Mouse (Mus musculus) megakaryocyte-erythroid progenitor cell, adult 5-6 weeks (primary cell): ENCODE data around the gene Cfap97d1. TPM values are rescaled to one million over a fixed set of nuclear protein-coding genes. Genes with fewer than 3 reads are reported as not detected.
A peak's percentile ranks its signal among the peaks of the same experiment; 100 is the strongest.

Experiments
- ATAC-seq: replicated peaks from 2 replicates; pipeline ENCODE4 v1.8.0; 2016; ENCODE audit warnings: mild to moderate bottlenecking, inconsistent platforms; ENCODE audit not compliant: severe bottlenecking, poor library complexity, low FRiP score, low TSS enrichment
- total RNA-seq, 2 experiments: library from RNA; stranded (forward) in 1 of 2; stranded (reverse) in 1 of 2; fragments of 200-1000, 215-1000 nt in 1 of 2; fragments of >200 nt in 1 of 2; fragmentation: Nextera tagmentation in 1 of 2; gene quantifications; 2 replicates each; pipeline ENCODE4 v1.2.3; 2014 to 2017

Cfap97d1 gene
- total RNA-seq, 2 experiments from 2014 or later = not detected

- no peak for ATAC-seq
Measured at GRCm38 (mm10) chr11:102004251-102004650, 20.2 kb downstream of the Cfap97d1 start.

DNA sequence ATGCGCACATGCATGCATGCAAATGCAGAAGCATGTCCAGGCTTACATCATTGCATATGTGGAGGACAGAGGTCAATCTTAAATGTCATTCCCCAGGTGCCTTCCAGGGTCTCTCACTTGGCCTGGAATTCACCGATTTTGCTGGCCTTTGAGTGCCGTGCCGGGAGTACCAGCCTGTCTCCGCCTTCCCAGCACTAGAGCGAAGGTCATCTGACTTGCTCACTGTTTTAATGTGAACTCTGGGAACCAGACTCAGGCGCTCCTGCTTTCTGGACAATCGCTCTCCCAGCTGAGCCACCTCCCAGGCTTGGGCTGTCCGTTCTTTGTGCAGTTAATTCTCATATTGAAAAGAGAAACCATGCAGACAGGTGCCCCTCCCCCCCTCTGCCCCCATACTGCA lies 22.2 kb downstream of the Cfap97d1 start:
- no peak for ATAC-seq

- no peak for ATAC-seq
Measured at GRCm38 (mm10) chr11:102006688-102007087, 22.6 kb downstream of the Cfap97d1 start.

DNA sequence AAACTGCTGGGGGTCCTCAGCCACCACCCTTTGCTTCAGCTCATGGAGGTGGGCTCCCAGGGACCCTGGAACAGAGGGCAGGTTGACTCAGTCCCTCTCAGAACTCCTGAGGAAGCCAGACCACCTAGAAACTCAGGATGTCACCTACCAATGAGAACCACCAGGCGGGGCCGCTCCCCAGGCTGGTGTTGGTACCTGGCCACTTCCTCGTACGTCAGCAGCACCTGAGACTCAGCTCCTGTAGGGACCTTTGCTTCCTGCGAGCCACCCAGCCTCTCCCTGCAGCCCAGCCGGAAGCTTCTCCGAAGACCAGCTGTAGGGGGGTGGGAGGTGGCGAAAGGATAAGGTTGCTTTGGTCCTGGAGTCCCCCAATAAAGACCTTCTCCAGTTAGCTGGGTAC lies 24.3 kb downstream of the Cfap97d1 start:
- ATAC-seq = no peak

GRCm38 (mm10) chr11:102008954-102009637 lies 25.0 kb downstream of the Cfap97d1 start:
- no peak for ATAC-seq

- ATAC-seq = no peak
Measured at GRCm38 (mm10) chr11:102010140-102010539, 26.1 kb downstream of the Cfap97d1 start.

DNA sequence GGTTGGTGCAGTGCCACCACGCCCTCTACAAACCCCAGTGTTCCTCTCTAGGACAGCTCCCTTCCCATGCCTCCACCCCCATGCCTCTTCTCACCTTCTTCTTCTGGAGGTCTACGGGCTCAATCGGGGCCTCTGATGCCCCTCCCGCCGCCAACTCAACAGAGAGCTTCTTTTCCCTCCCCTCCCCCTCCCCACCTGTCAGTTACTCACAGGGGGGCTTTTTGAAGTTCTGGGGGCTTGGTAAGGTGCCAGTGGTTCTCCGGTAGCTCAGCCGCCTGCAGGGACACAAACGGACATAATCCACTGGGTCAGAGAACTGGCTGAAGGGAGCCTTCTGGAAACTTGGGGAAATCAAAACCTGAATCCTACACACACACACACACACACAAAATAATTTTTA lies 27.4 kb downstream of the Cfap97d1 start:
- ATAC-seq = no peak

- ATAC-seq = 0 out of 2 replicates have a peak, but pooled peaks have one; percentile 16
Measured at GRCm38 (mm10) chr11:102013201-102013600, 29.1 kb downstream of the Cfap97d1 start.

DNA sequence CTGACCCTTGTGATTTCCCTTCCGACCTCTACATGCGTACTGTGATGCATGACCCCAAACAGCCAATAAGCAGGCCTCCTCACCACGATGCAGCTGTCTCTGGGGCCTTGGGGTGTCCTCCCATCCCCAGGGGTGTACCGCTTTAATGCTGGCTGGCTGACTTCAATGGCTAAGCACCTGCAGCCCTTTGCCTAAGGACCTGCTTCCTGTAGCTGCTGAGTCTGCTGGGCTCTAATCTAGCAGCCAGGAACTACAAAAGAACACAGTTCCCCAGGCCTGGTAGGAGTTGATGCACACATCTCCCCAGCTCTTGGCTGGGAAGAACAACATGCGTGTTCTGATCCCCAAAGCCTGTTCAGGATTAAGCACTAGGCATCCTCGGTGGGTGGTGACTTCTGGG lies 31.4 kb downstream of the Cfap97d1 start:
- ATAC-seq = no peak

- no peak for ATAC-seq
Measured at GRCm38 (mm10) chr11:102016136-102016535, 32.1 kb downstream of the Cfap97d1 start.

GRCm38 (mm10) chr11:102019736-102020135 lies 35.7 kb downstream of the Cfap97d1 start:
- ATAC-seq = no peak

DNA sequence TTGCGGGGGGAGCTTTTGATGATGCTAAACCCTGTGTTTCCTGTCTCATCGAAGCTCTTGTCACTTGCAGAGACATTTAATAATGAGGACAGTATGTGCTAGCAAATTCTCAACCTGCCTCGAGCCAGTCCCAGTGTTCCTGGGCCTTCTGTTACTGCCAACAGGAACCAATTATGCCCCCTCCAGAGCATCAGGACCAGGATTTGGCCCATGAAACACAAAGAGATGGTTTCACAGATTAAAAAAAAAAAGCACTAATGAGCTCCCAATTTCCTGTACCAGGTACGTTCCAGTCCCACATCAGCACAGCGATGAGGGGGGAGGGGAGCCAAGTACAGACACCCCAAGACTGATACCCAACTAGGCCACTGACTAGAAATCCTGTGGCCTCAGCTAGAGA lies 37.1 kb downstream of the Cfap97d1 start:
- no peak for ATAC-seq

DNA sequence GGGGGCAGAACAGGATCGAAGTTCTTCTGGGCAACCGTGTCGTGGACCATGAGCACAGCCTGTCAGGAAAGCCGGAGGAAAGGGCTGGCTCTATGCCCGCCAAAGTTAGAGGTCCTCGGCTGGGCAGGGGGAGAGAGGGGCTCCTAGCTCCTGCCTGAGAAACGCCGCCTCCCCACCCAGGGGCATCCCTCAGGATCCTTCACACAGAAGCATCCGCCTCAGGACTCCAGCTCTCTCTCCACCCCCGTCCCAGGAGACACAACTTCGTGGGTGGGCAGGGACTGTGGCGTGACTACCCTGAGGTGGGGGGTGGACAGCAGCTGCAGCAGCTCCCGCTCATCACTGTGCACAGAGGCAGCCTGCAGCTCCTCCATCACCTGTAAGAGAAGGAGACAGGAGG lies 39.3 kb downstream of the Cfap97d1 start:
- ATAC-seq = no peak

- ATAC-seq = no peak
Measured at GRCm38 (mm10) chr11:102024084-102024758, 40.1 kb downstream of the Cfap97d1 start.

DNA sequence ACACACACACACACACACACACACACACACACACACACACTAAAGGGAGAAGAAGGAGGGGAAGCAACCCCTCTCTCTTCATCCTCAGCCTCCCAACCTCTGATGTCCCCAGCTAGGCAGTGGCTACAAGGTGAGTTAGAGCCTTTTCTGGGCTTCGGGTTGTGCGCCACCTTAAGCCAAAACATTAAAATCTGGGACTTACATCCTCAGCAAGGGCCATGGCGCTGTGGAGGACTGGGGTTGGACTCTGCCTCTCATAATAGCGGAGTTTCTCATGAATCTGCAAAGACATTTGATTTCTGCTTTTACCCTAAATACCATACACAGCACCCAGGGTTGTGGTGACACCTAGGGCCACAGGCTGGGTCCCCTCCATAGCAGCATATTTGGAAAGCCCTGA lies 40.8 kb downstream of the Cfap97d1 start:
- no peak for ATAC-seq

- no peak for ATAC-seq
Measured at GRCm38 (mm10) chr11:102025354-102025753, 41.3 kb downstream of the Cfap97d1 start.

DNA sequence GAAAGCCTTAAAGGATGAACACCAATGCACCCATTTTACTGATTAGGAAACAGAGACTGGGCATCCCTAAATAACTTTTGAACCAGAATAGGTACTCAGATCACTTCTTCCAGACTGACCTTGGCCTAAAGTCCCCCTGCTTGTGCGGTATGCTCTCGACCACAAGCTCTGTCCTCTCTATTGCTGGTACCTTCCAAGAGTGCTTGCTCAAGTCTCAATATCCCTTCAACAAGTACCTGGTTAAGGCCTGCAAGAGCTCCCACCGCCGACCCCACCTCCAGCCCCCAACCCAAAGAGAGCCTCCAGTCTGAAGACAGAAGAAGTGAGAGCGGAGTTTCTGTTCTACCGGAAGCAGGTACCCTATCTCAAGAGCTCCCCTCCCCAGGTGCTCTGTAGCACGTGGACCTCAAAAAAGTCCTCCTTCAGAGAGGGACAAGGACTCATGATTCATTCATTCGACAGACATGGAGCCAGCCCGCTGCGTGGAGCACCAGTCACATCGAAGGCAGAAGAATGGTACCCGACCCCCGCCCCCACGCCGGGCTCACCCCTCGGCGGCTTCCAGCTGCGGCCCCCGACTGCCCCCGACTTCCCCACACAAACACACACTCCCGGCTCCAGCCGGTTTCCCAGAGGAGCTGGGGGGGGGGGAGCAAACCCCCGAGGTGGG lies 42.0 kb downstream of the Cfap97d1 start:
- no peak for ATAC-seq

GRCm38 (mm10) chr11:102026694-102027360 lies 42.7 kb downstream of the Cfap97d1 start:
- ATAC-seq = no peak

- no peak for ATAC-seq
Measured at GRCm38 (mm10) chr11:102027361-102028017, 43.4 kb downstream of the Cfap97d1 start.
